In genomic region chr6:16931059-16931458, GRCm38 (mm10) we compare ENCODE assay signal across 34 mouse cellular contexts. TPM values are rescaled to one million over a fixed set of nuclear protein-coding genes. Genes with fewer than 3 reads are reported as not detected.
"Had no signal": no experiment of that assay in that cellular context is flagged by ENCODE, and none has a peak within 500 bp of the region (broad histone marks: within the 10 kb centered on the region; RNA-seq: fewer than 3 reads in every experiment).

No protein-coding gene starts in this region.

- H3K4me2 ChIP-seq: limb, embryonic 12.5 days; limb, embryonic 13.5 days; limb, embryonic 15.5 days; liver, embryonic 11.5 days; liver, embryonic 12.5 days; liver, embryonic 13.5 days; liver, embryonic 15.5 days; lung, embryonic 14.5 days; lung, embryonic 15.5 days; midbrain, embryonic 11.5 days; midbrain, embryonic 12.5 days; midbrain, embryonic 13.5 days; midbrain, embryonic 15.5 days had no signal

- H3K4me3 ChIP-seq: left cerebral cortex, adult 2 months; limb, embryonic 10.5 days; limb, embryonic 12.5 days; limb, embryonic 13.5 days; limb, embryonic 15.5 days; liver, embryonic 12.5 days; liver, embryonic 13.5 days; liver, embryonic 15.5 days; lung, embryonic 15.5 days; megakaryocyte, embryonic 14.5 days; midbrain, embryonic 10.5 days; midbrain, embryonic 12.5 days; midbrain, embryonic 13.5 days; midbrain, embryonic 15.5 days; myocyte had no signal

- H3K27me3 ChIP-seq: limb, embryonic 12.5 days; limb, embryonic 13.5 days; limb, embryonic 15.5 days; liver, embryonic 12.5 days; liver, embryonic 13.5 days; liver, embryonic 15.5 days; lung, embryonic 15.5 days; megakaryocyte, embryonic 14.5 days; midbrain, embryonic 12.5 days; midbrain, embryonic 13.5 days; midbrain, embryonic 15.5 days had no signal

- DNase-seq: left cerebral cortex, postnatal 4 days; liver; liver, embryonic 13.5 days; liver, postnatal 0 days; lung, adult 18-20 months; lung, adult 2 months; lung, embryonic 14.5 days; lung, postnatal 10 days; lung, postnatal 14 days; lung, postnatal 36 days; lung, postnatal 4 days; midbrain, embryonic 14.5 days had no signal

- H3K27ac ChIP-seq: left cerebral cortex, adult 2 months; limb, embryonic 10.5 days; limb, embryonic 12.5 days; limb, embryonic 13.5 days; limb, embryonic 15.5 days; liver, embryonic 12.5 days; liver, embryonic 13.5 days; liver, embryonic 14.5 days; liver, embryonic 15.5 days; lung, embryonic 15.5 days; macrophage; midbrain, embryonic 10.5 days; midbrain, embryonic 12.5 days; midbrain, embryonic 13.5 days; midbrain, embryonic 15.5 days had no signal

- ATAC-seq: liver, embryonic 12.5 days; liver, postnatal 0 days; lung, postnatal 0 days; midbrain, embryonic 13.5 days; midbrain, embryonic 15.5 days; midbrain, embryonic 16.5 days had no signal

- H3K9me3 ChIP-seq: limb, embryonic 10.5 days; limb, embryonic 12.5 days; limb, embryonic 13.5 days; limb, embryonic 15.5 days; liver, embryonic 12.5 days; liver, embryonic 13.5 days; liver, embryonic 15.5 days; lung, embryonic 15.5 days; megakaryocyte, embryonic 14.5 days; midbrain, embryonic 10.5 days; midbrain, embryonic 12.5 days; midbrain, embryonic 13.5 days; midbrain, embryonic 15.5 days had no signal

- H3K4me1 ChIP-seq: limb, embryonic 10.5 days; limb, embryonic 12.5 days; limb, embryonic 13.5 days; limb, embryonic 15.5 days; liver, embryonic 12.5 days; liver, embryonic 13.5 days; liver, embryonic 15.5 days; lung, embryonic 15.5 days; midbrain, embryonic 10.5 days; midbrain, embryonic 12.5 days; midbrain, embryonic 13.5 days; midbrain, embryonic 15.5 days had no signal

- H3K36me3 ChIP-seq: limb, embryonic 10.5 days; limb, embryonic 12.5 days; limb, embryonic 13.5 days; limb, embryonic 15.5 days; liver, embryonic 12.5 days; liver, embryonic 13.5 days; liver, embryonic 15.5 days; lung, embryonic 15.5 days; midbrain, embryonic 10.5 days; midbrain, embryonic 12.5 days; midbrain, embryonic 13.5 days; midbrain, embryonic 15.5 days had no signal

- H3K9ac ChIP-seq: limb, embryonic 12.5 days; limb, embryonic 13.5 days; limb, embryonic 15.5 days; liver, embryonic 12.5 days; liver, embryonic 13.5 days; liver, embryonic 14.5 days; liver, embryonic 15.5 days; liver, postnatal 0 days; lung, embryonic 14.5 days; lung, embryonic 15.5 days; midbrain, embryonic 12.5 days; midbrain, embryonic 13.5 days; midbrain, embryonic 15.5 days had no signal

RNA-seq across cellular contexts. Expression of gene Tfec, which starts 32.8 kb away (rescaled TPM):
- total RNA-seq: left cerebral cortex, adult 2 months; left cerebral cortex, postnatal 36 days; monocyte, adult 5-6 weeks had no signal
- polyA plus RNA-seq: myocyte had no signal
